Mouse (Mus musculus) frontal cortex, postnatal 10 days (tissue): ENCODE results near the gene Clca3b.
"Not testable (repeated sequence)": the region's sequence is repeated elsewhere in the genome, so short reads cannot be mapped to it uniquely, and the experiment has no call there.

ENCODE experiments used
- DNase-seq, 2 experiments: peaks; one replicate each; pipeline ENCODE4 v3.0.0; 2022; ENCODE audit warnings: low spot score in 2 of 2, mixed read lengths in 1 of 2

Gene Clca3b

GRCm38 (mm10) chr3:144849014-144849556 is at the start of gene Clca3b:
TSS of gene Clca3b (minus strand) at chr3:144849357.
- not testable (repeated sequence) for DNase-seq

DNA sequence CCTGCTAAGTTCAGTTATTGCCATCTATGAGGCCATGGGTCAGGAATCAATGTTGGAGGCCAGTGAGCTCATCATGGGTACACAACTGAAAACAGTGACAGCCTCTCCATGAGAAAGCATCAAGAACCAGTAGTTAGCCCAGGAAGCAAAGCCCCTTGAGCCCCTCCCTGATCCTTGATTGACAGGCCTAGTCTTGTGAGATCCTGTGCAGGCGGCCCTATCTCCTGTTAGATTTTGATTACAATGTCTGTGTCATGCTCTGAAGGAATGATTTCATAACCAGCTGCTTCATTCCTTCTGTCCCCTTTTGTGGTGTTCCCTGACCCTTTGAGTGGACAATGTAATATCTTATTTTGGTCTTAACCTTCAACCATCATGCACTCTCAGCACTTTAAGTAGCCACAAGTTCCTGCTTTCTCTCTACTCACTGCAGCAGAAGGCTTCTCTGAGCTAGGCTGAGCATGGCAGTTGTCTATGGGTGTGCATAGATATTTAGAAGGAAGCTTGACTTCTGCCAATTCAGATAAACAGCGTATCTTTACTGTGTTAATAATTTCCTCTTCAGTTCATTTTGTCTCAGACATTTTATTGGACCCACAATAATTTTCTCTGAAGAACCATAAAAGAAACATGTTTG is 48.0 kb upstream of the Clca3b start:
- no peak for DNase-seq

DNA sequence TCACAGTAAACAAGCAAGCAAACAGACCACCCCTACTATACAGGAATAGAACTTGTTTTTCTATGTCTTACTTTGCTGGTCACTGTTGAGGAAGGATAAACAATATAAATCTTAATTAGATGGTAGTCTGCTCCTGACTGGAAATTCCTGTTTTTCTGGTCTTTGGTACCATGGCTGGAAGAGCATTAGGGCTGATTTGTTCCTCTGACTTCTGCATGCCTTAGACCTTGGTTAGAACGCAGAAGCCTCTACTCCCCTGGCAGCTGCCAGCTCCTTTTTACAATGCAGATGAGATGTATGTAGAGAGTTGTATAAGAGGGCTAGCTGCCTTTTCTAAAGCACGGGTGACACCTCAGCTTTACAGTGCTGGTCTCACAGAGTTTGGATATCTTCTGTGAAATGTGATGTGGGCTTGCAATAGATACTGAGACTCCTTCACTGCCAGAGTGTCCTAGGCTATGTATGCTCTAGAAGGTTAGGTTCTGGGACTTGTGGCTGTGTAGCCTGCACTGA is 41.1 kb upstream of the Clca3b start:
- DNase-seq, result no peak

GRCm38 (mm10) chr3:144886957-144887356 is 37.8 kb upstream of the Clca3b start:
- DNase-seq, result no peak

- DNase-seq, result not testable (repeated sequence)
These were observed 22.9 kb upstream of the Clca3b start for GRCm38 (mm10) chr3:144872012-144872411.

DNA sequence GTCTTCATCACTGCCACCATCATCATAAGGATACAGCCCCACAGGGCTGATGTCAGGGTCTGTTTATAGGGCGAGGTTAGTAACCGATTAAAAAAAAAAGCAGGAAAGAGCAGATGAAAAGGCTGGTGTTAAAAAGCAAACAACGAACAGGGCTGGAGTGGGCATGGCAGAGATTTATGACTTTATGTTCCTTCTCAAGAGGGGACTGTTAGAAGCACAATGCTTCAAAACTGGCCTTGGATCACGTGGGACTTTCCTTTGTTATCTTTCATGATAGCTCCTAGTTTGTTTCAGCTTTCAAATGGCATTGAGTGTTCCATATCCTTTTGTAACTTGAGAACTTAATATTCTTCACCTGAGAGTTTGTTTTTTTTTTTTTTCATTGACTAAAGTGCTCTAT is 427 bp upstream of the Clca3b start:
- DNase-seq, result no peak

GRCm38 (mm10) chr3:144827257-144827656 is 21.9 kb downstream of the Clca3b start:
- no peak for DNase-seq

DNA sequence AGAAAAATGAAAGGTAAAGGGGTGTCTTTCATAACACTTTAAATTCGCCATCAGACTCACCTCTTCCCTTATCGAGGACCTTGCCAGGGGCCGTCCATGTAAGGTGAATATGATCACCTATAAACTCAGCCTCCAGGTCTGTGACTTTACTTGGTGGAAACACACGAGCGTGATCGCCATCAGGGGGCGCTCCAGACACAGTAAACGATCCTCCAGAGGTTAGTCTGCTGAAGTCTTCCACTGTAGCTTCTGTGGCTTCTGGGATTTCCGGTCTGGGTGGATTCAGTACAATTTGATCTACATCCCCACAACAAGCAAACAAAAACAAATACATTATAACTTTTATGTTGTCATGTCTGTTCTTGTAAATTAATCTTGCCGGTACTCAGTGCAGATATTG is 24.0 kb downstream of the Clca3b start:
- DNase-seq, result peak; percentile 41 to 79

- DNase-seq, result no peak
These were observed 25.8 kb downstream of the Clca3b start for GRCm38 (mm10) chr3:144823331-144823730.

GRCm38 (mm10) chr3:144820632-144821031 is 28.5 kb downstream of the Clca3b start:
- DNase-seq, result no peak

DNA sequence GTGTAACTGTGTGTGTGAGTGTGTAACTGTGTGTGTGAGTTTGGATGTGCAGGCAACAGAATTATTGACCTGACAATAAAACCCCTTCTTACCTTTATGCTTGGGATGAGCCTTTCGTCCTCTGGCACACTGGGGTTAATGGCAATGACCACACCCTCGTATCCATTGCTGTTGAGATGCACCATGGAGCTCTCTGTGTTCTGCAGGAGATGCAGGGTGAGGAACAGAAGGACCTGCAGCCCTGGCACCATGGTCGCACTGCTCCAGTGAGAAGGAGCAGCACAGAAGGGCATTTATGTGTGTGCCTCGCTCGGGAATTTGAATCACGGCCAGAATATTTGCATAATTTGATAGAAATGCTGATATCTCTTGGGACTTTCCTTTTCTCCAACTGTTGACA is 29.9 kb downstream of the Clca3b start, which contains the start of gene Clca3a2:
Gene Clca3a2 (minus strand): TSS at position 276 of the 400 bp plus-strand sequence.
- not testable (repeated sequence) for DNase-seq

DNA sequence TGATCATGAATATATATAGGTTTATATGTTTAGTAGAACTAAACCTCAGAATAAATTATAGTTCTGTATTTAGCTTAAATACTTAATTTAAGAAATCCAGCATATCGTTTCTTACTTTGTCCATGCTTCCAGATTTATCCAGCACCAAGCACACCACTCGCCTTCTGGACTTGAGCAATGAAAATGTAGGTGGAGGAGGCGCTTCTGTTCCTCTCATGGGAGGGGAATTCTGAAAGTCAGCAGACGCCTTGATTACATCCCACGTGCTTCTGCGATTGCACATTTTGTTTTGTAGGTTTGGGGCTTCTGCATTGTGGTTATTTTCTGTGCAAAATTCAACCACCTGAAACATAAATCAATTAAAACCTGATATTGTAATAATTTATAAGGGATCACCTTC is 35.8 kb downstream of the Clca3b start:
- DNase-seq, result not testable (repeated sequence)

DNA sequence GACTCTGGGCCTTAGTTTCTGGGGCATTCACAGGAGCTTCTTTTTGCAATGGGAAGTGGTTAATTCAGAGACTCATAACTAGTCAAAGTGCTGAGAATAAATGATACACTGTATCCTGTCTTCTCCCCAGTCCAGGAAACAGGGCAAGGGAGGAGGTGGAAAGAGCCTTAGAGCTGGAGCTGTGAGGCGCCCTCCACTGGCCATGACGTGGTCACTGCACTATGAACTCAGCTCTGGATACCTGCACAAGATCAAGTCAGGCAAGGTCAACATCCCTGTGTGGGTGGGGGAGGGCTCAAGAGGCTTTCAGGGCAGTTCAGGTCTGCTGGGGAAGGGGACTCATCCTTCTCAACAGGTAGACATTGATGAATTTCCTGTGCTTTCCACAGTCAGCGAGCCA is 37.3 kb downstream of the Clca3b start:
- DNase-seq, result no peak

- not testable (repeated sequence) for DNase-seq
These were observed 40.8 kb downstream of the Clca3b start for GRCm38 (mm10) chr3:144808153-144808925.

DNA sequence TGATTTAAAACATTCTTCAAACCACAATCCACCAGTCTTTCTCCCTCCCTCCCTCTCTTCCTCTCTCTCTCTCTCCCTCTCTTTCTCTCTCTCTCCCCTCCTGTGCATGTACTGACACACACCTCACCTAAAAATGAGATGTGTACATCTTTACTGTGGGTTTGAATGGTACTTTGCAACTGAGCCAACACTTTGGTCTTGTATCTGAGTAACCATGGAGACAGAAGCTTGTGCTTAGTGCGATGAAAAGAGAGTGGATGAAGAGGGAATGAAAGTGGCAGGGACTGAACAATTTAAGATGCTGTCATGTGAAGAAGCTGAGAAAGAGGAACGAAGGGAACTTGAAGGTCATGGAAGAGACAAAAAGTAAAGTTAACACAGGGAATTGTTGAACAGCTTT is 42.5 kb downstream of the Clca3b start:
- not testable (repeated sequence) for DNase-seq

DNA sequence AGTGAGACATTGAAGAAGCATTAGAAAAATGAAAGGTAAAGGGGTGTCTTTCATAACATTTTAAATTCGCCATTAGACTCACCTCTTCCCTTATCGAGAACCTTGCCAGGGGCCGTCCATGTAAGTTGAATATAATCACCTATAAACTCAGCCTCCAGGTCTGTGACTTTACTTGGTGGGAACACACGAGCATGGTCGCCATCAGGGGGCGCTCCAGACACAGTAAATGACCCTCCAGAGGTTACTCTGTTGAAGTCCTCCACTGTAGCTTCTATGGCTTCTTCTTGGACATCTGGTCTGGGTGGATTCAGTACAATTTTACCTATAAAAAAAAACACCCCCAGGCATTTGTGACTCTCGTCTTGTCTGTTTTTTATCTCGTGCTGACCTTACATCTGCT is 47.3 kb downstream of the Clca3b start:
- no peak for DNase-seq

- DNase-seq, result no peak
These were observed 63.7 kb downstream of the Clca3b start for GRCm38 (mm10) chr3:144785181-144786148.
